Mouse (Mus musculus) spleen, adult 2 months (tissue): ENCODE data around the gene Nog. TPM values are rescaled to one million over a fixed set of nuclear protein-coding genes. Genes with fewer than 3 reads are reported as not detected.

Experiments
- DNase-seq, 2 experiments: peaks; one replicate each; pipeline versions ENCODE4 v3.0.0 to v3.0.0-alpha.2; 2012 to 2021; ENCODE audit warnings: low spot score in 2 of 2, low read depth in 1 of 2
- H3K27ac ChIP-seq: fragments of 200-500 bp; 2 replicates; pipeline ENCODE4 v1.5.1; 2012; ENCODE audit warnings: low read length, inconsistent platforms; ENCODE audit not compliant: insufficient read depth
- H3K27me3 ChIP-seq: fragments of 200-500 bp; 2 replicates; pipeline ENCODE4 v1.6.1; 2012; ENCODE audit warnings: mild to moderate bottlenecking, moderate library complexity, low read length, inconsistent platforms; ENCODE audit not compliant: control insufficient read depth, insufficient read depth
- H3K36me3 ChIP-seq: fragments of 200-500 bp; 2 replicates; pipeline ENCODE4 v1.6.1; 2012; ENCODE audit warnings: mild to moderate bottlenecking, low read length, inconsistent platforms; ENCODE audit not compliant: control insufficient read depth, insufficient read depth
- H3K4me1 ChIP-seq: fragments of 200-500 bp; 2 replicates; pipeline ENCODE4 v1.6.1; 2011; ENCODE audit warnings: inconsistent platforms; ENCODE audit not compliant: control insufficient read depth, insufficient read depth, insufficient read length
- H3K4me3 ChIP-seq: fragments of 200-500 bp; 2 replicates; pipeline ENCODE4 v1.5.1; 2011; ENCODE audit warnings: mild to moderate bottlenecking, inconsistent platforms; ENCODE audit not compliant: insufficient read depth, insufficient read length; ENCODE audit errors: extremely low read depth
- CTCF ChIP-seq: fragments of 200-500 bp; IDR thresholded peaks from 2 replicates; pipeline ENCODE4 v1.5.1; 2011; ENCODE audit warnings: mild to moderate bottlenecking, inconsistent platforms; ENCODE audit not compliant: insufficient read depth, insufficient read length, insufficient replicate concordance; ENCODE audit errors: extremely low read depth
- POLR2A ChIP-seq: fragments of 200-500 bp; IDR thresholded peaks from 2 replicates; pipeline ENCODE4 v1.6.1; 2011; ENCODE audit warnings: low read depth, low read length, inconsistent platforms
- WGBS: fragments of 180-500 bp; shearing (Covaris S2); methylation state at CpG from one replicate; pipeline ENCODE4 v1.1.7; 2018; 5-methylcytosine and 5-hydroxymethylcytosine counted together
- polyA plus RNA-seq: library from polyadenylated mRNA; depleted of rRNA; stranded (reverse); fragments of >200 nt; gene quantifications from 2 replicates; pipeline ENCODE4 v1.2.3, GENCODE M21; 2012

The Nog gene
- polyA plus RNA-seq, 1 experiment: 0.30 TPM

- H3K36me3 ChIP-seq: no peaks in the 10 kb centered on the region
- no peak overlapping the region for H3K27ac ChIP-seq
- WGBS: 35% methylated on average over 8 of the region's 8 CpGs
- H3K4me1 ChIP-seq: no peaks in the 10 kb centered on the region
- no peak overlapping the region for H3K4me3 ChIP-seq
- DNase-seq: no peak
- TF ChIP-seq POLR2A (no peak), CTCF (no peak)
- H3K27me3 ChIP-seq: no peaks in the 10 kb centered on the region
These were observed 16.2 kb upstream of the Nog start for GRCm38 (mm10) chr11:89318324-89318723.

- Histone ChIP-seq H3K4me1 (no peaks in the 10 kb centered on the region), H3K4me3 (no peak overlapping the region), H3K27ac (no peak overlapping the region), H3K36me3 (no peaks in the 10 kb centered on the region), H3K27me3 (no peaks in the 10 kb centered on the region)
- TF ChIP-seq CTCF (no peak), POLR2A (no peak)
- WGBS: 75% methylated on average over 3 of the region's 3 CpGs
- DNase-seq: no peak
These were observed 15.6 kb upstream of the Nog start for GRCm38 (mm10) chr11:89317757-89318156.

- Histone ChIP-seq H3K36me3 (no peaks in the 10 kb centered on the region), H3K4me1 (no peaks in the 10 kb centered on the region), H3K27me3 (no peaks in the 10 kb centered on the region; the same call in 1 of the 2 replicates), H3K4me3 (no peak overlapping the region), H3K27ac (no peak overlapping the region)
- no peak for DNase-seq
- no peak for TF ChIP-seq CTCF
- whole genome bisulfite sequencing: 54% methylated on average over 5 of the region's 5 CpGs
These were observed 12.2 kb upstream of the Nog start for GRCm38 (mm10) chr11:89314374-89314773.

GRCm38 (mm10) chr11:89312378-89312777 lies 10.2 kb upstream of the Nog start:
- TF ChIP-seq CTCF: no peak
- no peak for TF ChIP-seq POLR2A
- H3K27ac ChIP-seq: no peak overlapping the region
- no peak overlapping the region for H3K4me3 ChIP-seq
- no peak for DNase-seq
- H3K27me3 ChIP-seq: no peaks in the 10 kb centered on the region; the same call in 1 of the 2 replicates
- no peaks in the 10 kb centered on the region for H3K4me1 ChIP-seq
- WGBS: 55% methylated on average over 3 of the region's 3 CpGs
- H3K36me3 ChIP-seq: no peaks in the 10 kb centered on the region

- Histone ChIP-seq H3K4me3 (no peak overlapping the region), H3K4me1 (no peaks in the 10 kb centered on the region), H3K36me3 (no peaks in the 10 kb centered on the region), H3K27ac (no peak overlapping the region), H3K27me3 (peaks cover 2% of the 10 kb centered on the region; the same call in 1 of the 2 replicates)
- 66% methylated on average over 11 of the region's 11 CpGs for WGBS
- DNase-seq: no peak
- TF ChIP-seq CTCF (no peak), POLR2A (no peak)
These were observed 8.1 kb upstream of the Nog start for GRCm38 (mm10) chr11:89310217-89310616.

- peak; percentile 49 to 54 for DNase-seq
- Histone ChIP-seq H3K4me1 (peaks cover 10% of the 10 kb centered on the region; the same call in 1 of the 2 replicates), H3K27ac (no peak overlapping the region), H3K36me3 (no peaks in the 10 kb centered on the region), H3K4me3 (no peak overlapping the region), H3K27me3 (peaks cover 33% of the 10 kb centered on the region)
- TF ChIP-seq POLR2A (no peak), CTCF (peak; percentile 95)
- 2% methylated on average over 16 of the region's 16 CpGs for WGBS
These were observed 1.3 kb upstream of the Nog start for GRCm38 (mm10) chr11:89303421-89303820.

GRCm38 (mm10) chr11:89302816-89303180 lies 666 bp upstream of the Nog start:
- no peak for DNase-seq

More at GRCm38 (mm10) chr11:89302816-89303180, 666 bp upstream of the Nog start:
- H3K27me3 ChIP-seq: peaks cover 36% of the 10 kb centered on the region
- no peak overlapping the region for H3K27ac ChIP-seq
- H3K4me1 ChIP-seq: peaks cover 10% of the 10 kb centered on the region; the same call in 1 of the 2 replicates
- H3K36me3 ChIP-seq: no peaks in the 10 kb centered on the region
- H3K4me3 ChIP-seq: peak overlapping the region; percentile 27; the same call in 1 of the 2 replicates
- WGBS: 1% methylated on average over 26 of the region's 29 CpGs
- TF ChIP-seq POLR2A (no peak), CTCF (no peak)
